Mouse (Mus musculus) kidney, embryonic 14.5 days (tissue): Measurements from ENCODE around the gene Fam161b. TPM values are rescaled to one million over a fixed set of nuclear protein-coding genes. Genes with fewer than 3 reads are reported as not detected.

Source experiments
- ATAC-seq: fragments of 200-750 bp; cut with Nextera tagmentation; 2 replicates; pipeline ENCODE4 v1.8.0; 2017; ENCODE audit warnings: moderate number of reproducible peaks, mild to moderate bottlenecking, moderate TSS enrichment, moderate library complexity; ENCODE audit not compliant: low FRiP score, low TSS enrichment
- H3K27ac ChIP-seq: fragments of 300-500 bp; sonication (generic); 2 replicates; pipeline ENCODE4 v1.5.1; 2014; ENCODE audit warnings: low read depth, mild to moderate bottlenecking, low read length, moderate library complexity, mixed read lengths
- H3K27me3 ChIP-seq: fragments of 300-500 bp; sonication (generic); 2 replicates; pipeline ENCODE4 v1.6.1; 2014; ENCODE audit warnings: mild to moderate bottlenecking, low read length; ENCODE audit not compliant: control insufficient read depth, insufficient read depth
- H3K36me3 ChIP-seq: fragments of 300-500 bp; sonication (generic); 2 replicates; pipeline ENCODE4 v1.6.1; 2014; ENCODE audit warnings: low read length, mixed read lengths; ENCODE audit not compliant: control insufficient read depth, insufficient read depth
- H3K4me1 ChIP-seq: fragments of 300-500 bp; sonication (generic); 2 replicates; pipeline ENCODE4 v1.6.1; 2014; ENCODE audit warnings: low read length, mixed read lengths; ENCODE audit not compliant: control insufficient read depth, insufficient read depth
- H3K4me2 ChIP-seq: fragments of 300-500 bp; sonication (generic); replicated peaks from 2 replicates; pipeline ENCODE4 v1.6.1; 2014; ENCODE audit warnings: low read depth, mild to moderate bottlenecking, low read length
- H3K4me3 ChIP-seq: fragments of 300-500 bp; sonication (generic); 2 replicates; pipeline ENCODE4 v1.5.1; 2014; ENCODE audit warnings: mild to moderate bottlenecking, low read length
- H3K9ac ChIP-seq: fragments of 300-500 bp; sonication (generic); 2 replicates; pipeline ENCODE4 v1.6.1; 2014; ENCODE audit warnings: low read depth, mild to moderate bottlenecking, low read length, moderate library complexity
- H3K9me3 ChIP-seq: fragments of 300-500 bp; sonication (generic); 2 replicates; pipeline ENCODE4 v1.6.1; 2016; ENCODE audit warnings: low read length; ENCODE audit not compliant: control insufficient read depth
- WGBS: fragments of 180-500 bp; shearing (Covaris S2); extraction: QIAGEN DNeasy Blood & Tissue Kit; methylation state at CpG from one replicate; pipeline ENCODE4 v1.1.7; 2014; 5-methylcytosine and 5-hydroxymethylcytosine counted together
- polyA plus RNA-seq: library from polyadenylated mRNA; unstranded; fragments of >200 nt; fragmentation: Nextera tagmentation; extraction: Ambion mirVana; gene quantifications from 2 replicates; pipeline ENCODE4 v1.2.1, GENCODE M21; 2014

Fam161b gene
- polyA plus RNA-seq = 2.9 and 3.7 TPM in 2 replicates

GRCm38 (mm10) chr12:84361555-84362489 lies at the start of gene Fam161b, which contains the start of gene Coq6:
Fam161b (minus strand) TSS chr12:84361833.
Coq6 (plus strand) TSS chr12:84361657.
- peak; percentile 99 for ATAC-seq
- H3K36me3 ChIP-seq = no peaks in the 10 kb centered on the region
- H3K9ac ChIP-seq = peak within 1 kb of the TSS; percentile 74
- H3K9me3 ChIP-seq = no peaks in the 10 kb centered on the region
- H3K4me1 ChIP-seq = peaks cover 11% of the 10 kb centered on the region
- WGBS = 1% methylated on average over 51 of the region's 51 CpGs
- 0 out of 2 replicates have a peak within 1 kb of the TSS, but pooled peaks have one; percentile 8 for H3K27ac ChIP-seq
- peak within 1 kb of the TSS; percentile 84 for H3K4me3 ChIP-seq
- H3K27me3 ChIP-seq = no peaks in the 10 kb centered on the region
- H3K4me2 ChIP-seq = peak within 1 kb of the TSS; percentile 64

- H3K4me3 ChIP-seq = peak within 1 kb of the TSS; percentile 67
- H3K4me1 ChIP-seq = peaks cover 4% of the 10 kb centered on the region; the same call in 1 of the 2 replicates
- H3K9me3 ChIP-seq = no peaks in the 10 kb centered on the region
- peak within 1 kb of the TSS; percentile 65 for H3K27ac ChIP-seq
- no peaks in the 10 kb centered on the region for H3K36me3 ChIP-seq
- H3K4me2 ChIP-seq = peak within 1 kb of the TSS; percentile 97
- H3K9ac ChIP-seq = peak within 1 kb of the TSS; percentile 85
- no peaks in the 10 kb centered on the region for H3K27me3 ChIP-seq
- ATAC-seq = peak; percentile 87
- WGBS = under 1% methylated on average over 60 of the region's 63 CpGs
Observed at GRCm38 (mm10) chr12:84408819-84409507, 47.3 kb upstream of the Fam161b start, which contains the start of the genes Entpd5 and Bbof1. Entpd5 (minus strand) TSS chr12:84409029. Bbof1 (plus strand) TSS chr12:84409071.

GRCm38 (mm10) chr12:84407874-84408818 lies 46.5 kb upstream of the Fam161b start:
- Histone ChIP-seq H3K9me3 (no peaks in the 10 kb centered on the region), H3K4me3 (peak overlapping the region; percentile 67), H3K27me3 (no peaks in the 10 kb centered on the region), H3K4me1 (peaks cover 4% of the 10 kb centered on the region; the same call in 1 of the 2 replicates), H3K9ac (peak overlapping the region; percentile 85), H3K4me2 (peak overlapping the region; percentile 97), H3K27ac (peak overlapping the region; percentile 65; the same call in 1 of the 2 replicates), H3K36me3 (no peaks in the 10 kb centered on the region)
- peak; percentile 68 for ATAC-seq
- 2% methylated on average over 48 of the region's 52 CpGs for WGBS

GRCm38 (mm10) chr12:84407259-84407658 lies 45.6 kb upstream of the Fam161b start:
- Histone ChIP-seq H3K9ac (no peak overlapping the region), H3K27ac (no peak overlapping the region), H3K4me1 (peaks cover 4% of the 10 kb centered on the region; the same call in 1 of the 2 replicates), H3K36me3 (no peaks in the 10 kb centered on the region), H3K4me2 (no peak overlapping the region), H3K9me3 (no peaks in the 10 kb centered on the region), H3K27me3 (no peaks in the 10 kb centered on the region), H3K4me3 (no peak overlapping the region)
- WGBS = 59% methylated on average over 4 of the region's 4 CpGs
- ATAC-seq = no peak

- Histone ChIP-seq H3K4me3 (no peak overlapping the region), H3K27ac (no peak overlapping the region), H3K27me3 (no peaks in the 10 kb centered on the region), H3K4me2 (no peak overlapping the region), H3K9ac (no peak overlapping the region), H3K9me3 (no peaks in the 10 kb centered on the region), H3K36me3 (no peaks in the 10 kb centered on the region), H3K4me1 (peaks cover 4% of the 10 kb centered on the region; the same call in 1 of the 2 replicates)
- WGBS = 87% methylated on average over 6 of the region's 6 CpGs
- no peak for ATAC-seq
Observed at GRCm38 (mm10) chr12:84404541-84404940, 42.9 kb upstream of the Fam161b start.

GRCm38 (mm10) chr12:84402923-84403322 lies 41.3 kb upstream of the Fam161b start:
- Histone ChIP-seq H3K36me3 (no peaks in the 10 kb centered on the region), H3K4me2 (no peak overlapping the region), H3K9ac (no peak overlapping the region), H3K4me1 (peaks cover 4% of the 10 kb centered on the region; the same call in 1 of the 2 replicates), H3K27me3 (no peaks in the 10 kb centered on the region), H3K4me3 (no peak overlapping the region), H3K9me3 (no peaks in the 10 kb centered on the region), H3K27ac (no peak overlapping the region)
- peak; percentile 39; the same call in 1 of the 2 replicates for ATAC-seq
- 48% methylated on average over 9 of the region's 9 CpGs for WGBS

GRCm38 (mm10) chr12:84400653-84401052 lies 39.0 kb upstream of the Fam161b start:
- H3K9ac ChIP-seq = no peak overlapping the region
- no peak overlapping the region for H3K4me3 ChIP-seq
- H3K36me3 ChIP-seq = no peaks in the 10 kb centered on the region
- no peaks in the 10 kb centered on the region for H3K9me3 ChIP-seq
- no peak for ATAC-seq
- H3K27ac ChIP-seq = 0 out of 2 replicates have a peak overlapping the region, but pooled peaks have one; percentile 14
- H3K27me3 ChIP-seq = no peaks in the 10 kb centered on the region
- H3K4me1 ChIP-seq = no peaks in the 10 kb centered on the region
- 57% methylated on average over 3 of the region's 3 CpGs for WGBS
- no peak overlapping the region for H3K4me2 ChIP-seq

- no peak overlapping the region for H3K4me3 ChIP-seq
- H3K27me3 ChIP-seq = no peaks in the 10 kb centered on the region
- no peak overlapping the region for H3K27ac ChIP-seq
- no peaks in the 10 kb centered on the region for H3K36me3 ChIP-seq
- no peak overlapping the region for H3K9ac ChIP-seq
- H3K4me1 ChIP-seq = no peaks in the 10 kb centered on the region
- H3K9me3 ChIP-seq = no peaks in the 10 kb centered on the region
- no peak for ATAC-seq
- H3K4me2 ChIP-seq = no peak overlapping the region
- 88% methylated on average over 3 of the region's 3 CpGs for WGBS
Observed at GRCm38 (mm10) chr12:84400068-84400467, 38.4 kb upstream of the Fam161b start.
